Comparison of ENCODE assay signal across 9 mouse cellular contexts in genomic region chr17:50189381-50190012, GRCm38 (mm10). TPM values are rescaled to one million over a fixed set of nuclear protein-coding genes. Genes with fewer than 3 reads are reported as not detected.
DNase-seq lines count a peak whose midpoint lies in the region; ATAC-seq and TF ChIP-seq lines count a peak whose summit lies in the region.
"Had no signal": no experiment of that assay in that cellular context is flagged by ENCODE, and none has a peak within 500 bp of the region (broad histone marks: within the 10 kb centered on the region; RNA-seq: fewer than 3 reads in every experiment).

No protein-coding gene starts in this region.

- no peaks in the 10 kb centered on the region for H3K36me3 ChIP-seq in hindbrain, postnatal 0 days (ENCODE audit: insufficient read depth, low read length)
- H3K36me3 ChIP-seq in liver, adult 2 months (ENCODE audit: control insufficient read depth, insufficient read depth, low read length), result no peaks in the 10 kb centered on the region
- no peaks in the 10 kb centered on the region for H3K36me3 ChIP-seq in midbrain, embryonic 15.5 days (replicated peaks)

- no peak for TF ChIP-seq POLR2A in cortical plate, adult 2 months (IDR thresholded peaks at IDR 0.05; ENCODE audit: extremely low read depth, insufficient read depth, low read length)
- TF ChIP-seq POLR2A in liver, adult 2 months (IDR thresholded peaks at IDR 0.05; ENCODE audit: extremely low read depth, insufficient read depth, low read length), result no peak

- peak overlapping the region; percentile 59 for H3K9ac ChIP-seq in hindbrain, postnatal 0 days (replicated peaks; ENCODE audit: low read length)
- H3K9ac ChIP-seq in liver, adult 2 months (ENCODE audit: low read depth, low read length), result peak overlapping the region; percentile 95
- H3K9ac ChIP-seq in midbrain, embryonic 15.5 days, result peak overlapping the region; percentile 50

- H3K4me3 ChIP-seq in cortical plate, adult 2 months (ENCODE audit: insufficient read depth, low read length), result peak overlapping the region; percentile 58
- H3K4me3 ChIP-seq in hindbrain, postnatal 0 days (ENCODE audit: low read length), result peak overlapping the region; percentile 71
- peak overlapping the region; percentile 87 for H3K4me3 ChIP-seq in liver, adult 2 months (ENCODE audit: insufficient read depth, low read depth, low read length)
- peak overlapping the region; percentile 67 for H3K4me3 ChIP-seq in midbrain, embryonic 15.5 days

- no peak overlapping the region for H3K27ac ChIP-seq in cortical plate, adult 2 months (ENCODE audit: insufficient read depth, low read length)
- no peak overlapping the region; the same call in 1 of the 2 replicates for H3K27ac ChIP-seq in hindbrain, postnatal 0 days
- no peak overlapping the region; the same call in 1 of the 2 replicates for H3K27ac ChIP-seq in liver, adult 2 months (replicated peaks; ENCODE audit: insufficient read depth, low read depth, low read length)
- no peak overlapping the region for H3K27ac ChIP-seq in midbrain, embryonic 15.5 days

- H3K9me3 ChIP-seq in hindbrain, postnatal 0 days (ENCODE audit: low read length), result no peaks in the 10 kb centered on the region
- no peaks in the 10 kb centered on the region for H3K9me3 ChIP-seq in midbrain, embryonic 15.5 days

- no peaks in the 10 kb centered on the region for H3K4me1 ChIP-seq in cortical plate, adult 2 months (ENCODE audit: control insufficient read depth, insufficient read depth, low read length)
- H3K4me1 ChIP-seq in hindbrain, postnatal 0 days (ENCODE audit: insufficient read depth, low read length), result peaks cover 7% of the 10 kb centered on the region
- no peaks in the 10 kb centered on the region for H3K4me1 ChIP-seq in liver, adult 2 months (ENCODE audit: control insufficient read depth, insufficient read depth, low read length)
- peaks cover 31% of the 10 kb centered on the region for H3K4me1 ChIP-seq in midbrain, embryonic 15.5 days

- WGBS in hindbrain, postnatal 0 days, result 2% methylated on average over 24 of the region's 24 CpGs
- WGBS in liver, adult 2 months, result 3% methylated on average over 24 of the region's 24 CpGs
- WGBS in midbrain, embryonic 15.5 days, result under 1% methylated on average over 24 of the region's 24 CpGs

- TF ChIP-seq CTCF in cortical plate, adult 2 months (IDR thresholded peaks at IDR 0.05; ENCODE audit: extremely low read depth, insufficient read depth, low read length), result peak; percentile 20; the same call in 1 of the 2 replicates
- TF ChIP-seq CTCF in hindbrain, postnatal 0 days (IDR thresholded peaks at IDR 0.05; ENCODE audit: low read depth), result peak; percentile 73
- peak; percentile 61 for TF ChIP-seq CTCF in liver, adult 2 months (IDR thresholded peaks at IDR 0.05; ENCODE audit: low read depth, low read length)

- 0 out of 2 replicates have a peak, but pooled peaks cover 4% of the 10 kb centered on the region for H3K79me2 ChIP-seq in liver, adult 2 months (ENCODE audit: control insufficient read depth, insufficient read depth, low read length)

- H3K4me2 ChIP-seq in hindbrain, postnatal 0 days (ENCODE audit: low read depth, low read length), result peak overlapping the region; percentile 99
- H3K4me2 ChIP-seq in midbrain, embryonic 15.5 days, result peak overlapping the region; percentile 99

- peak; percentile 23 to 28 for DNase-seq in cerebellum, postnatal 36 days
- DNase-seq in cerebellum, adult 8-10 months, result no peak
- peak; percentile 71 for DNase-seq in gastrocnemius, postnatal 25 days
- DNase-seq in hindbrain, postnatal 0 days (ENCODE audit: low spot score), result peak; percentile 78
- DNase-seq in liver, adult 2 months (ENCODE audit: extremely low read depth, low read depth, low spot score), result no peak
- DNase-seq in spleen, postnatal 4 days (ENCODE audit: low spot score in 2 of 2), result peak; percentile 77 to 87

- H3K27me3 ChIP-seq in hindbrain, postnatal 0 days (ENCODE audit: insufficient read depth, low read length), result no peaks in the 10 kb centered on the region; the same call in 1 of the 2 replicates
- peaks cover 3% of the 10 kb centered on the region; the same call in 1 of the 2 replicates for H3K27me3 ChIP-seq in liver, adult 2 months (ENCODE audit: control insufficient read depth, insufficient read depth, low read length)
- H3K27me3 ChIP-seq in midbrain, embryonic 15.5 days (replicated peaks), result peaks cover 22% of the 10 kb centered on the region

- peak; percentile 65 for ATAC-seq in hindbrain, postnatal 0 days
- peak; percentile 50 for ATAC-seq in midbrain, embryonic 15.5 days (replicated peaks)
- ATAC-seq: Patski had no signal

RNA-seq across cellular contexts. Expression of gene Rftn1, which starts 1.0 kb away (rescaled TPM):
- polyA plus RNA-seq in cortical plate, adult 2 months (2012; rRNA removed), result 6.6 and 8.9 TPM in 2 replicates
- total RNA-seq in gastrocnemius, postnatal 25 days (2021), result 10 to 100 TPM; 27.3 to 35.0 TPM
- total RNA-seq in hindbrain, postnatal 0 days (2014; rRNA removed), result 39.5 and 44.4 TPM in 2 replicates
- polyA plus RNA-seq in hindbrain, postnatal 0 days (2015; fragmentation: Nextera tagmentation; extraction: Ambion mirVana), result 18.2 and 19.7 TPM in 2 replicates
- total RNA-seq in liver, adult 2 months (2014; rRNA removed), result 3.1 and 3.9 TPM in 2 replicates
- 1.6 and 2.6 TPM in 2 replicates for polyA plus RNA-seq in liver, adult 2 months (2012; rRNA removed)
- polyA plus RNA-seq in midbrain, embryonic 15.5 days (2015; fragmentation: Nextera tagmentation; extraction: Ambion mirVana), result 20.9 and 27.4 TPM in 2 replicates

Comparison
In these comparisons a context has a peak if more than half of its experiments do, and no peak if none do; other contexts are left out.
1. DNase-seq: peak in cerebellum, postnatal 36 days (2 of 2), gastrocnemius, postnatal 25 days (single experiment), hindbrain, postnatal 0 days (single experiment) and spleen, postnatal 4 days (2 of 2); none in cerebellum, adult 8-10 months (single experiment) and liver, adult 2 months (single experiment).
2. CTCF ChIP-seq: peak in every context shown above with its lines; median percentile 73 in hindbrain, postnatal 0 days; 61 in liver, adult 2 months; 20 in cortical plate, adult 2 months.
3. Peak in every context shown above with its lines, with median percentiles within 50 percentile points of each other: H3K4me3 ChIP-seq and H3K9ac ChIP-seq.